Mouse (Mus musculus): ENCODE measurements around the gene Nagpa. TPM values are rescaled to one million over a fixed set of nuclear protein-coding genes. Genes with fewer than 3 reads are reported as not detected.

Nagpa gene
- polyA plus RNA-seq, 1 experiment = 0.86 TPM

DNA sequence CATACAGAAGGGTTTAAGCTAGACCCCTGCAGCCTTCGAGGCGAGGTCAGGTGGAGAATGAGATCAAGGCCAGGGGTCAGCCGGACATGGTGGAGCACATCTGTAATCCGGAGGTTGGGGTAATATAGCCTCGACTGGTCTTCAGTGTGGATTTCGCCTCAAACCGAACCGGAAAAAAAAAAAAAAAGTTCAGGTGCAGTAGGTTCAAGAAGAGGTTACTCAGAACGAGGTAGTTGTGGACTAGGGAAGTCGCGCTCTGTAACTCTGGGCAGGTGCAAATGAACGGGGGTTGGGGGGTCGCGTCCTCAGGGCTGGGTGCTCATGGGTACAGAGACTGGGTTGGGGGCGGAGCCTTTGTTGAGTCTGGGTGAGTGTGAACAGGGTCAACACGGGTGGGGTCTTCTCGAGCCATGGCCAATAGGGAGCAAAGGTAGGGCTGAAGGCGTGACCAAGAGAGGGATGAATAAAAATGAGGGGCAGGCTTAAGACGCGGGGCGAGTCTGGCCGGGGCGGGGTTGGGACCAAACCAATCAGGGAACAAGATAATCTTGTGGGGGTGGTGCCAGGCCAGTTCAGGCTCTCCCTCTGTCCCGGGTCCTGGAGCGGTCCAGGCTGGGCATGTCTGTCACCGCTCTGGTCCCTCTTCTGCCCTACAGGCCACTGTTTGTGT lies 57.3 kb downstream of the Nagpa start:
- no peak for TF ChIP-seq GATA1 (IDR thresholded peaks at IDR 0.05; ENCODE audit: low read length)
- no peak for TF ChIP-seq TAL1 (IDR thresholded peaks at IDR 0.05; ENCODE audit: low read length)

DNA sequence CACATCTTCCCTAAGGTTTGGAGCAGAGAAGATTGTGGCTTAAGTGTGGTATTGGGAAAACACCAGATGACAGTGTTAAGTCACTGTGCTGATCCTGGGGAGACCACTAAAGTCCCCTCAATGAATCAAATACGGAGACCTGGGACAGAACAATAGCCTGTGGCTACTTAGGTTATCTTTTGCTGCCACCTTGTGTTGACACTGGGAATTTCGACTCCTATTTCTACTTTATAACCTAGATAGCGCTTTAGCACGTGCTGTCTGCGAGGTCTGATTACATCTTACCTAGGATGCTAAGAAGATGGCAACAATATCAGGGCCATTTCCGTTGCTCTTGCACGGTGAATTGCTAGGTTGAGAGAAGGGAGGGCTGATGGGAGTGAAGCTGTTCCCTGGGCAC lies 58.2 kb downstream of the Nagpa start:
- TF ChIP-seq GATA1 (IDR thresholded peaks at IDR 0.05; ENCODE audit: low read length) = no peak
- TF ChIP-seq TAL1 (IDR thresholded peaks at IDR 0.05; ENCODE audit: low read length) = no peak
- no peak overlapping the region for H3K4me3 ChIP-seq (replicated peaks)
- no peaks in the 10 kb centered on the region for H3K36me3 ChIP-seq (ENCODE audit: control insufficient read depth)
- H3K4me1 ChIP-seq (ENCODE audit: control insufficient read depth) = peaks cover 15% of the 10 kb centered on the region
- peaks cover 23% of the 10 kb centered on the region for H3K27me3 ChIP-seq (ENCODE audit: control insufficient read depth)
- H3K9me3 ChIP-seq (ENCODE audit: control insufficient read depth, low read length) = no peaks in the 10 kb centered on the region

More for the DNA sequence above, 57.3 kb downstream of the Nagpa start:
- Histone ChIP-seq H3K9me3 (ENCODE audit: control insufficient read depth, low read length) (no peaks in the 10 kb centered on the region), H3K4me3 (replicated peaks) (peak overlapping the region; percentile 34), H3K4me1 (ENCODE audit: control insufficient read depth) (peaks cover 15% of the 10 kb centered on the region), H3K27me3 (ENCODE audit: control insufficient read depth) (peaks cover 23% of the 10 kb centered on the region), H3K36me3 (ENCODE audit: control insufficient read depth) (no peaks in the 10 kb centered on the region)

Other genes starting within 250 kb of the Nagpa start
- 1.9 TPM in 2 replicates for gene Anks3, start 239.8 kb downstream of the Nagpa start, polyA plus RNA-seq (2012)
- gene Sept12, start 206.2 kb downstream of the Nagpa start, polyA plus RNA-seq (2012) = not detected in 2 replicates
- not detected in 2 replicates for gene Smim22, start 196.7 kb downstream of the Nagpa start, polyA plus RNA-seq (2012)
- 1.0 and 1.6 TPM in 2 replicates for gene Rogdi, start 190.5 kb downstream of the Nagpa start, polyA plus RNA-seq (2012)
- gene Glyr1, start 154.1 kb downstream of the Nagpa start, polyA plus RNA-seq (2012) = 0.42 and 0.50 TPM in 2 replicates
- 1.9 and 2.3 TPM in 2 replicates for gene Ubn1, start 154.0 kb downstream of the Nagpa start, polyA plus RNA-seq (2012)
- gene Ppl, start 71.6 kb downstream of the Nagpa start, polyA plus RNA-seq (2012) = 0.01 TPM in 1 of 2 replicates, not detected in the other
- gene Sec14l5, start 56.9 kb downstream of the Nagpa start, polyA plus RNA-seq (2012) = not detected in 2 replicates
- gene AU021092, start 18.3 kb upstream of the Nagpa start, polyA plus RNA-seq (2012) = not detected in 2 replicates
- 0.19 and 0.28 TPM in 2 replicates for gene Alg1, start 29.6 kb upstream of the Nagpa start, polyA plus RNA-seq (2012)
- gene Eef2kmt, start 52.0 kb upstream of the Nagpa start, polyA plus RNA-seq (2012) = 0.10 and 0.11 TPM in 2 replicates